Mouse (Mus musculus) midbrain, postnatal 0 days (tissue): ENCODE data around the gene A230072I06Rik. TPM values are rescaled to one million over a fixed set of nuclear protein-coding genes. Genes with fewer than 3 reads are reported as not detected.
A peak's percentile ranks its signal among the peaks of the same experiment; 100 is the strongest.

ENCODE experiments used
- ATAC-seq: fragments of 200-750 bp; cut with Nextera tagmentation; 2 replicates; pipeline ENCODE4 v1.8.0; 2017; ENCODE audit warnings: moderate number of reproducible peaks, mild to moderate bottlenecking, moderate TSS enrichment, moderate library complexity; ENCODE audit not compliant: low FRiP score
- DNase-seq: peaks from one replicate; pipeline ENCODE4 v3.0.0-alpha.2; 2015; ENCODE audit warnings: low spot score
- H3K27ac ChIP-seq: fragments of 300-500 bp; sonication (generic); 2 replicates; pipeline ENCODE4 v1.5.1; 2014; ENCODE audit warnings: low read depth, mild to moderate bottlenecking, low read length, mixed read lengths
- H3K27me3 ChIP-seq: fragments of 300-500 bp; sonication (generic); 2 replicates; pipeline ENCODE4 v1.6.1; 2014; ENCODE audit warnings: low read length, control low read depth, mixed read lengths; ENCODE audit not compliant: insufficient read depth
- H3K36me3 ChIP-seq: fragments of 300-500 bp; sonication (generic); 2 replicates; pipeline ENCODE4 v1.6.1; 2014; ENCODE audit warnings: low read length, control low read depth, mixed read lengths; ENCODE audit not compliant: insufficient read depth
- H3K4me1 ChIP-seq: fragments of 300-500 bp; sonication (generic); 2 replicates; pipeline ENCODE4 v1.6.1; 2014; ENCODE audit warnings: mild to moderate bottlenecking, control low read depth, antibody characterized with exemption, low read length, mixed read lengths; ENCODE audit not compliant: insufficient read depth
- H3K4me2 ChIP-seq: fragments of 300-500 bp; sonication (generic); 2 replicates; pipeline ENCODE4 v1.6.1; 2014; ENCODE audit warnings: low read depth, mild to moderate bottlenecking, low read length, mixed read lengths; ENCODE audit not compliant: poor library complexity, severe bottlenecking
- H3K4me3 ChIP-seq: fragments of 300-500 bp; sonication (generic); 2 replicates; pipeline ENCODE4 v1.5.1; 2014; ENCODE audit warnings: low read depth, mild to moderate bottlenecking, low read length, moderate library complexity
- H3K9ac ChIP-seq: fragments of 300-500 bp; sonication (generic); replicated peaks from 2 replicates; pipeline ENCODE4 v1.6.1; 2014; ENCODE audit warnings: mild to moderate bottlenecking, low read length, moderate library complexity, mixed read lengths; ENCODE audit not compliant: poor library complexity, severe bottlenecking
- H3K9me3 ChIP-seq: fragments of 300-500 bp; sonication (generic); 2 replicates; pipeline ENCODE4 v1.6.1; 2016; ENCODE audit warnings: low read length, control low read depth
- CTCF ChIP-seq: IDR thresholded peaks from 2 replicates; pipeline ENCODE4 v1.5.1; 2016; ENCODE audit warnings: antibody characterized with exemption, mild to moderate bottlenecking
- WGBS: fragments of 180-500 bp; shearing (Covaris S2); extraction: QIAGEN DNeasy Blood & Tissue Kit; methylation state at CpG from one replicate; pipeline ENCODE4 v1.1.7; 2014; 5-methylcytosine and 5-hydroxymethylcytosine counted together
- polyA plus RNA-seq: library from polyadenylated mRNA; unstranded; fragments of >200 nt; fragmentation: Nextera tagmentation; extraction: Ambion mirVana; gene quantifications from 2 replicates; pipeline ENCODE4 v1.2.1, GENCODE M21; 2015
- total RNA-seq: library from RNA; depleted of rRNA; stranded (reverse); fragments of >200 nt; gene quantifications from 2 replicates; pipeline ENCODE4 v1.2.3, GENCODE M21; 2014

A230072I06Rik gene
- total and polyA plus RNA-seq, 2 experiments from 2014 or later = not detected

GRCm38 (mm10) chr8:12260476-12261029 lies 18.1 kb upstream of the A230072I06Rik start:
- ATAC-seq = no peak
- no peaks in the 10 kb centered on the region for H3K4me1 ChIP-seq
- H3K4me3 ChIP-seq = no peak overlapping the region
- no peaks in the 10 kb centered on the region for H3K36me3 ChIP-seq
- H3K9ac ChIP-seq = no peak overlapping the region
- no peaks in the 10 kb centered on the region; the same call in 1 of the 2 replicates for H3K27me3 ChIP-seq
- DNase-seq = no peak
- WGBS = 73% methylated on average over 6 of the region's 6 CpGs
- no peak overlapping the region for H3K27ac ChIP-seq
- TF ChIP-seq CTCF = no peak
- no peak overlapping the region for H3K4me2 ChIP-seq
- no peaks in the 10 kb centered on the region for H3K9me3 ChIP-seq

DNA sequence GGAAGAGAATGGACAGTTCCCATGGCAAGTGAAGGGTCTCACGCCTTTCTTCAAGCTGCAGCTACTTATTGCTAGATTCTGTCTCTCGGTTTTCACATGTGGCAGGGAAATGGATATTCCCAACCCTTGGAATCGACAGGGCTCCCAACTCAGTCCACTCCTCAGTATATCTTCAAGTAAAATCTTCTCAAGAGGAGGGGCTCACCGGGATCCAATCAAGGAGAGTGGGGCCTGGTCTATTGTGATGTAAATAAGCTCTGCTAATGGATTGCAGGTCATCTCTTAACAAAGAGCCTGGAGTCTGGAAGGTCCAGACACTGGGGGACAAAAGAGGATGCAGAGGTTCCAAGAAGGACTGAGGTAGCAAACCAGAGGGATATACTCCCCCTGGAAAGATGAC lies 17.1 kb upstream of the A230072I06Rik start:
- Histone ChIP-seq H3K9ac (no peak overlapping the region), H3K27me3 (no peaks in the 10 kb centered on the region; the same call in 1 of the 2 replicates), H3K4me2 (no peak overlapping the region), H3K9me3 (no peaks in the 10 kb centered on the region), H3K36me3 (no peaks in the 10 kb centered on the region), H3K27ac (no peak overlapping the region), H3K4me3 (no peak overlapping the region), H3K4me1 (no peaks in the 10 kb centered on the region)
- no peak for TF ChIP-seq CTCF
- DNase-seq = no peak
- 51% methylated on average over 4 of the region's 4 CpGs for WGBS
- no peak for ATAC-seq

DNA sequence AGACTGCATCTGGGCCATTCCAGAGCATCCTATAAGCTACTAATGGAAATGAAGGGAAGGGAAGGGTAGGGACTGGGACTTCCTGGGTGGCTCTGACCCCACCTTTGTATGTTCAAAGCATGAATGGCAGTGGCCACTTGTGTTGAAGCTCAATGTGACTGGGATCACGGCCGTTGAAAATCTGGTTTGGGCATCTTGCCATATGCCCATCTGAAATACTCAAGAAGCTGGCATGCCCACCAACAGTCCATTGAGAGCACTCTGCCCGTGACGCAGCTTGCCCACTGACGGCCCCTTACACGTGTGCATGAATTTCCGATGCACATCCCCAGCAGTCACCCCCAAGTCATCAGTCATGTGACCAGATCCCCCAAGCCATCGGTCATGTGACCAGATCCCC lies 13.6 kb upstream of the A230072I06Rik start:
- Histone ChIP-seq H3K27me3 (no peaks in the 10 kb centered on the region), H3K4me1 (no peaks in the 10 kb centered on the region), H3K4me2 (no peak overlapping the region), H3K36me3 (no peaks in the 10 kb centered on the region), H3K9ac (no peak overlapping the region), H3K27ac (no peak overlapping the region), H3K9me3 (no peaks in the 10 kb centered on the region), H3K4me3 (no peak overlapping the region)
- no peak for TF ChIP-seq CTCF
- DNase-seq = peak; percentile 16
- 88% methylated on average over 8 of the region's 8 CpGs for WGBS
- no peak for ATAC-seq

GRCm38 (mm10) chr8:12267863-12268262 lies 10.8 kb upstream of the A230072I06Rik start:
- no peak for TF ChIP-seq CTCF
- no peaks in the 10 kb centered on the region for H3K27me3 ChIP-seq
- WGBS = 35% methylated on average over 5 of the region's 5 CpGs

DNA sequence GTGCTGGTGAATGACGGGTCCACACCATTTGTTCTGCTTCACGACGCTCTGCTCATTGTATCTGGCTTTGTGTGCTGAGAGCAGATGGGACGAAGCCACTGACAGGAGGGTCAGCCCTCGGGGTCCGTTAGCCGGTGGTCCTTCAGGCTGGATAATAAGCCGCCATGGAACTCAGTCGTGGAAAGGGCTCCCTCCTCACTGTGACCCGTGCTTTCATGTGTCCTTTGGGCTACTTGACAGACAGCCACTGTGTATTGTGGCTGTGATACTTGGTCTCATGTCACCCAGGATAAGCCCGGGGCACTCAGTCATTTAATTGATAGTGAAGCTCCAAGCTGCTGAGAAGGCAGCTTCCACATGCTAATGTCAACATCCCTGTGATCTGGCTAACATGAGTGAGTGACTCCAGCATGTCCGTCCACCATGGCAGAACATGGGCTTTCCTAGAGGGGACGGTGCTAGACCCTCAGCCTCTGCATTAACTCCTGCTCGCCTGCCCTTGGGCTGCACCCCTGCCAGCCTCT lies 10.3 kb upstream of the A230072I06Rik start:
- H3K27ac ChIP-seq = no peak overlapping the region
- H3K9me3 ChIP-seq = no peaks in the 10 kb centered on the region
- no peaks in the 10 kb centered on the region for H3K4me1 ChIP-seq
- H3K27me3 ChIP-seq = no peaks in the 10 kb centered on the region
- ATAC-seq (no peak), DNase-seq (peak; percentile 55)
- no peaks in the 10 kb centered on the region for H3K36me3 ChIP-seq
- 24% methylated on average over 14 of the region's 14 CpGs for WGBS
- no peak overlapping the region for H3K9ac ChIP-seq
- H3K4me2 ChIP-seq = no peak overlapping the region
- H3K4me3 ChIP-seq = no peak overlapping the region
- TF ChIP-seq CTCF = no peak

More at GRCm38 (mm10) chr8:12267863-12268262, 10.8 kb upstream of the A230072I06Rik start:
- no peak overlapping the region for H3K9ac ChIP-seq
- ATAC-seq = no peak
- no peaks in the 10 kb centered on the region for H3K9me3 ChIP-seq
- no peaks in the 10 kb centered on the region for H3K36me3 ChIP-seq
- H3K4me1 ChIP-seq = no peaks in the 10 kb centered on the region
- no peak overlapping the region for H3K4me2 ChIP-seq
- no peak overlapping the region for H3K4me3 ChIP-seq
- no peak overlapping the region for H3K27ac ChIP-seq
- no peak for DNase-seq

DNA sequence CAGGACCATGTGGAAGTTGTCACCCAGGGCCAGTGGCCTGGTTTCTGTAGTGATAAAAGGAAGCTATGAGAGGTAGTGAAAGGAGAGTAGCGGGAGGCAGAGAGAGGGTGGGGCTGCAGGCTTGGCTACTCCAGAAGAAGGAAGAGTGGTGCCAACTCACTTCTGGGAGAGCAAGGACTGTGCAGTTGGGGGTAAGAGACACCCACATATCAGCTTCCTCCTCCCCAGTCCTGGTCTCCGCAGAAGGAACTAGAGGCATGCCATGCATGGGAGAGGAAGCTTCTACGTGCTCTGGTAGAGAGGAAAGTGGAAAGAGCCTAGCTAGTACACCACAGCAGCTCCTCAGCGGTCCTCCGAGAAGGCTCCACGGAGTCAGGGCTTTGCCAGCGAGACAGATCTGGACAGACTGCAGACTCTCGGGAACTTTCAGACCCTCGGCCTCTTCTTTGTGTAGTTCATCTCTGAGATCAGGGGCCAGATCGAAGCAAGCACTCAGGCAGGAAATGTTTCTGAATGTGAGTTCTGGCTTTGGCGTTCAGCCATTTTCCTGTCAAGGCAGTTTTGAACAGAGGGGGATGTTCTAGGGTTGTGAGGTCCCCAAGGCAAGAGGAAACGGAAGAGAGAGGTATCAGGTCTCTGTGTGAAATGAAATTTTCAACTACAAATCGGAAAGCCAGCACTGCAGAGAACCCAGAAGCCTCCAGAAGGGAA lies 1.0 kb downstream of the A230072I06Rik start:
- 78% methylated on average over 13 of the region's 13 CpGs for WGBS
- H3K27me3 ChIP-seq = no peaks in the 10 kb centered on the region
- no peak overlapping the region for H3K4me3 ChIP-seq
- DNase-seq = no peak
- H3K4me1 ChIP-seq = no peaks in the 10 kb centered on the region
- ATAC-seq = no peak
- TF ChIP-seq CTCF = no peak
- no peaks in the 10 kb centered on the region for H3K9me3 ChIP-seq
- H3K27ac ChIP-seq = no peak overlapping the region
- no peak overlapping the region for H3K9ac ChIP-seq
- no peak overlapping the region for H3K4me2 ChIP-seq
- H3K36me3 ChIP-seq = no peaks in the 10 kb centered on the region
